Mouse (Mus musculus): ENCODE results near the gene Foxa1.

DNA sequence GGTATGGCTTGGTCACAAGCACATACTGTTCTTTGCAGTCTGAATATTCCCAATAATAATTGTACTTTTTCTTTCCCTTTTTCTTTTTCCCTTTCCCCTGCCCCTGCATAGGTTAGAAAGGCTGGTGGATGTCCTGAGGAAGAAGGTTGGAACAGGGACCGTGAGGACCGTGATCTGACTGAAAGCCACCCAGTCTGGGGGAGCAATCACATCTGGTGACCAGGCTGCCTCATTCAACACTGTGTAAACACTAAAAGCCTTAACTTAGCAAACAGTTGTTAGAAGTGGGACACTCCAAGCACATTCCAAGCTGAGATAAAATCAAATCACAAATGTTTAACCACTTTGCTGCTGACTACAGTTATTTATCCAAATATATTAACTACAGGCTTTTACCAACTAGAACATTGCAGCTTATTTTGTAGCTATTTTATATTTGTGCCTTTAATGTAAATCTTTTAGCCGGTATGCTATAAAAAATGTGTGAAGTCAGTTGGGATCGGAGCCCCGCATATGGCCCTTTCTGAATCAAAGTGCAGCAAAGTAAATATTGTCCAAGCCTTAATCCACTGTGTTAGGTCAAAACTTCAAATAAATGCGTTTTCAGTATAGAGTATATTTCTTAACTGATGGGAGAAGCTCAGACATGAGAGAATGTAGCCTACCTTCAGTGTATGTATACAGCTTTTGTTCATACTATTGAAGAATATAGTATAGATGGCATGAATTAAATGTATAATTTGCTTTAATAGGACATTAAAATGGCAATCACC is 50.2 kb downstream of the Foxa1 start:
- no peak for TF ChIP-seq CTCF (IDR thresholded peaks at IDR 0.05; ENCODE audit: insufficient read depth, low read depth, low read length)
- TF ChIP-seq POLR2A (IDR thresholded peaks at IDR 0.05; ENCODE audit: insufficient read depth, low read depth, low read length), result no peak
